Mouse (Mus musculus): ENCODE data around the gene Gdi1.
"Not testable (repeated sequence)": the region's sequence is repeated elsewhere in the genome, so short reads cannot be mapped to it uniquely, and the experiment has no call there.

Gene Gdi1

GRCm38 (mm10) chrX:74330166-74330930 is 25.6 kb downstream of the Gdi1 start:
- DNase-seq = no peak

GRCm38 (mm10) chrX:74352645-74353466 is 48.1 kb downstream of the Gdi1 start:
- no peak for DNase-seq

- DNase-seq = peak; percentile 76
Measured at GRCm38 (mm10) chrX:74353467-74353770, 48.6 kb downstream of the Gdi1 start, which contains the start of gene Lage3. Gene Lage3, minus strand, starts transcription at chrX:74353618.

- DNase-seq = not testable (repeated sequence)
Measured at GRCm38 (mm10) chrX:74357069-74357468, 52.3 kb downstream of the Gdi1 start.

- DNase-seq = no peak
Measured at GRCm38 (mm10) chrX:74359171-74359570, 54.4 kb downstream of the Gdi1 start.
